Mouse (Mus musculus) intestine, postnatal 0 days (tissue): ENCODE measurements around the gene Cnn2. TPM values are rescaled to one million over a fixed set of nuclear protein-coding genes. Genes with fewer than 3 reads are reported as not detected.
"Not testable (repeated sequence)": the region's sequence is repeated elsewhere in the genome, so short reads cannot be mapped to it uniquely, and the experiment has no call there.

Source experiments
- ATAC-seq: fragments of 200-750 bp; cut with Nextera tagmentation; 2 replicates; pipeline ENCODE4 v1.8.0; 2017; ENCODE audit warnings: mild to moderate bottlenecking, moderate TSS enrichment, moderate library complexity
- H3K27ac ChIP-seq: fragments of 300-500 bp; sonication (generic); 2 replicates; pipeline ENCODE4 v1.5.1; 2014; ENCODE audit warnings: mild to moderate bottlenecking, low read depth, low read length, moderate library complexity
- H3K27me3 ChIP-seq: fragments of 300-500 bp; sonication (generic); replicated peaks from 2 replicates; pipeline ENCODE4 v1.6.1; 2014; ENCODE audit warnings: low read length, mixed read lengths; ENCODE audit not compliant: control insufficient read depth, insufficient read depth
- H3K36me3 ChIP-seq: fragments of 300-500 bp; sonication (generic); 2 replicates; pipeline ENCODE4 v1.6.1; 2014; ENCODE audit warnings: mild to moderate bottlenecking, moderate library complexity; ENCODE audit not compliant: control insufficient read depth, insufficient read depth
- H3K4me1 ChIP-seq: fragments of 300-500 bp; sonication (generic); replicated peaks from 2 replicates; pipeline ENCODE4 v1.6.1; 2014; ENCODE audit warnings: antibody characterized with exemption, low read length, mixed read lengths; ENCODE audit not compliant: control insufficient read depth, insufficient read depth
- H3K4me2 ChIP-seq: fragments of 300-500 bp; sonication (generic); replicated peaks from 2 replicates; pipeline ENCODE4 v1.6.1; 2014; ENCODE audit warnings: low read depth, mild to moderate bottlenecking, moderate library complexity
- H3K4me3 ChIP-seq: fragments of 300-500 bp; sonication (generic); 2 replicates; pipeline ENCODE4 v1.5.1; 2014; ENCODE audit warnings: low read depth, low read length
- H3K9ac ChIP-seq: fragments of 300-500 bp; sonication (generic); 2 replicates; pipeline ENCODE4 v1.6.1; 2014; ENCODE audit warnings: mild to moderate bottlenecking, low read depth, low read length
- H3K9me3 ChIP-seq: fragments of 300-500 bp; sonication (generic); 2 replicates; pipeline ENCODE4 v1.6.1; 2016; ENCODE audit warnings: mixed run types; ENCODE audit not compliant: control insufficient read depth
- CTCF ChIP-seq: sonication (generic); IDR thresholded peaks from 2 replicates; pipeline ENCODE4 v1.5.1; 2016; ENCODE audit warnings: low read depth, mild to moderate bottlenecking, control low read depth, antibody characterized with exemption, moderate library complexity
- WGBS: fragments of 180-500 bp; shearing (Covaris S2); extraction: QIAGEN DNeasy Blood & Tissue Kit; methylation state at CpG from one replicate; pipeline ENCODE4 v1.1.7; 2014; 5-methylcytosine and 5-hydroxymethylcytosine counted together
- polyA plus RNA-seq: library from polyadenylated mRNA; unstranded; fragments of >200 nt; fragmentation: Nextera tagmentation; extraction: Ambion mirVana; gene quantifications from 2 replicates; pipeline ENCODE4 v1.2.1, GENCODE M21; 2015

Cnn2 gene
- polyA plus RNA-seq, 1 experiment from 2014 or later, result 109 TPM

DNA sequence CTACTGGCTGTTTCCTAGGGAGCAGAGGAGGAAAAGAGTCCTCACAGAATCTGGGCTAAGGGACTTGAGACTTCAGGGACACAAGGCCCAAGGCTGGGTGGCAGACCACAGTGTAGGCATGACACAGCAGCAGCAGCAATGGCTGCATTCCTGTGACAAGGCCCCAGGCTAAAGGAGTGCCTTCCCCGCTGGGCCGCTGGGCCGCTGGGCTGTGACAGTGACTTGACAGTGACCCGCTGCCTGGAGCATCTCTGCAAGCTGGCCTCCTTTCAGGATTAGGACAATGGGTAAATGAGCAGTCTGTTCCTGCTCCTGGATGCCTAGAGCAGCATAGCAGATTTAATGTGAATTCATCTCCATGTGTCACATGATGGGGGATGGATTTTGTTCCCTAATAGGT is 55.7 kb downstream of the Cnn2 start:
- no peak overlapping the region for H3K27ac ChIP-seq
- H3K36me3 ChIP-seq, result no peaks in the 10 kb centered on the region
- TF ChIP-seq CTCF, result no peak
- 77% methylated on average over 4 of the region's 4 CpGs for WGBS
- ATAC-seq, result no peak
- H3K9ac ChIP-seq, result no peak overlapping the region
- H3K9me3 ChIP-seq, result no peaks in the 10 kb centered on the region
- H3K4me2 ChIP-seq, result no peak overlapping the region
- H3K27me3 ChIP-seq, result no peaks in the 10 kb centered on the region
- no peak overlapping the region for H3K4me3 ChIP-seq
- H3K4me1 ChIP-seq, result peaks cover 3% of the 10 kb centered on the region; the same call in 1 of the 2 replicates

DNA sequence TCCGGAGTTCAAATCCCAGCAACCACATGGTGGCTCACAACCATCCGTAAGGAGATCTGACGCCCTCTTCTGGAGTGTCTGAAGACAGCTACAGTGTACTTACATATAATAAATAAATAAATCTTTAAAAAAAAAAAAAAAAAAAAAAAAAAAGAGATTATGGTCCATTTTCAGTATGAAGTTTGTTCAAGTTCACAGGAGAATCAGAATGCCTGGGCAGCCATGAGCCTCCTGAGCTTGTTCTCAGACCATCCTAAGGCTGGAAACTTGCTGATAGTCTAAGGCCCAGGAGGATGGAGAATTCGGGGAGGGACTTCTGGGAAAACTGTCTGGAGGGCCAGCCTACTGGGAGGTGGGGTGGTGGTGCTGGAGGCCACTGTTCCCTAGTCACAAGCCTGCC is 57.0 kb downstream of the Cnn2 start:
- H3K4me2 ChIP-seq, H3K4me1 ChIP-seq, H3K27ac ChIP-seq, ATAC-seq, H3K36me3 ChIP-seq, H3K4me3 ChIP-seq, H3K9me3 ChIP-seq, H3K27me3 ChIP-seq, H3K9ac ChIP-seq: not testable (repeated sequence)
- WGBS, result 94% methylated on average over 2 of the region's 4 CpGs

Other genes with a start within 250 kb of the Cnn2 start
- gene Polrmt, start 242.0 kb upstream of the Cnn2 start, polyA plus RNA-seq, result 18.7 and 20.1 TPM in 2 replicates
- gene Fgf22, start 233.5 kb upstream of the Cnn2 start, polyA plus RNA-seq, result 0.13 TPM in 1 of 2 replicates, not detected in the other
- gene Rnf126, start 221.6 kb upstream of the Cnn2 start, polyA plus RNA-seq, result 41.2 and 43.5 TPM in 2 replicates
- 7.3 and 8.9 TPM in 2 replicates for gene Fstl3, start 211.3 kb upstream of the Cnn2 start, polyA plus RNA-seq
- gene Prss57, start 197.6 kb upstream of the Cnn2 start, polyA plus RNA-seq, result 0.07 TPM in 1 of 2 replicates, not detected in the other
- gene Palm, start 195.0 kb upstream of the Cnn2 start, polyA plus RNA-seq, result 19.9 and 21.1 TPM in 2 replicates
- 254 and 255 TPM in 2 replicates for gene Misp, start 167.6 kb upstream of the Cnn2 start, polyA plus RNA-seq
- gene Ptbp1, start 134.2 kb upstream of the Cnn2 start, polyA plus RNA-seq, result 86.9 and 92.2 TPM in 2 replicates
- 1.1 TPM in 2 replicates for gene Prtn3, start 114.1 kb upstream of the Cnn2 start, polyA plus RNA-seq
- gene Plppr3, start 114.0 kb upstream of the Cnn2 start, polyA plus RNA-seq, result 6.2 and 7.2 TPM in 2 replicates
- gene Elane, start 102.3 kb upstream of the Cnn2 start, polyA plus RNA-seq, result not detected in 2 replicates
- gene Cfd, start 97.7 kb upstream of the Cnn2 start, polyA plus RNA-seq, result not detected in 2 replicates
- gene Med16, start 79.7 kb upstream of the Cnn2 start, polyA plus RNA-seq, result 17.0 and 17.8 TPM in 2 replicates
- 2.9 and 17.9 TPM in 2 replicates for gene Gm26602, start 77.7 kb upstream of the Cnn2 start, polyA plus RNA-seq
- gene Kiss1r, start 71.6 kb upstream of the Cnn2 start, polyA plus RNA-seq, result 0.21 and 0.47 TPM in 2 replicates
- 62.0 and 62.8 TPM in 2 replicates for gene R3hdm4, start 67.4 kb upstream of the Cnn2 start, polyA plus RNA-seq
- gene Arid3a, start 61.5 kb upstream of the Cnn2 start, polyA plus RNA-seq, result 8.7 and 13.2 TPM in 2 replicates
- 41.9 and 44.0 TPM in 2 replicates for gene Wdr18, start 28.4 kb upstream of the Cnn2 start, polyA plus RNA-seq
- 0.08 and 0.17 TPM in 2 replicates for gene Grin3b, start 17.9 kb upstream of the Cnn2 start, polyA plus RNA-seq
- 24.7 and 25.3 TPM in 2 replicates for gene Tmem259, start 4.3 kb upstream of the Cnn2 start, polyA plus RNA-seq
- gene Abca7, start 7.9 kb downstream of the Cnn2 start, polyA plus RNA-seq, result 2.2 and 2.5 TPM in 2 replicates
- 1.2 and 1.3 TPM in 2 replicates for gene Arhgap45, start 28.1 kb downstream of the Cnn2 start, polyA plus RNA-seq
- 90.0 and 98.5 TPM in 2 replicates for gene Polr2e, start 51.2 kb downstream of the Cnn2 start, polyA plus RNA-seq
- gene Gpx4, start 58.6 kb downstream of the Cnn2 start, polyA plus RNA-seq, result 1,519 and 1,523 TPM in 2 replicates
- 9.8 and 11.1 TPM in 2 replicates for gene Sbno2, start 117.0 kb downstream of the Cnn2 start, polyA plus RNA-seq
- gene Stk11, start 127.2 kb downstream of the Cnn2 start, polyA plus RNA-seq, result 11.7 and 12.4 TPM in 2 replicates
- 1,009 and 1,013 TPM in 2 replicates for gene Atp5d, start 150.0 kb downstream of the Cnn2 start, polyA plus RNA-seq
- gene Cbarp, start 152.3 kb downstream of the Cnn2 start, polyA plus RNA-seq, result 2.1 and 2.7 TPM in 2 replicates
- gene Midn, start 159.7 kb downstream of the Cnn2 start, polyA plus RNA-seq, result 18.1 and 19.5 TPM in 2 replicates
- 222 and 228 TPM in 2 replicates for gene Cirbp, start 177.4 kb downstream of the Cnn2 start, polyA plus RNA-seq
- gene 1600002K03Rik, start 184.4 kb downstream of the Cnn2 start, polyA plus RNA-seq, result 12.7 and 13.9 TPM in 2 replicates
- gene Efna2, start 190.9 kb downstream of the Cnn2 start, polyA plus RNA-seq, result 3.5 and 3.8 TPM in 2 replicates
- 21.9 and 22.5 TPM in 2 replicates for gene Mum1, start 237.8 kb downstream of the Cnn2 start, polyA plus RNA-seq